Mouse (Mus musculus): ENCODE data around the gene Dppa5a. TPM values are rescaled to one million over a fixed set of nuclear protein-coding genes. Genes with fewer than 3 reads are reported as not detected.
A peak's percentile ranks its signal among the peaks of the same experiment; 100 is the strongest.
"Not testable (repeated sequence)": the region's sequence is repeated elsewhere in the genome, so short reads cannot be mapped to it uniquely, and the experiment has no call there.

Gene Dppa5a
- polyA plus RNA-seq, 1 experiment from 2014 or later, result not detected

- H3K27me3 ChIP-seq, result no peaks in the 10 kb centered on the region
- H3K4me2 ChIP-seq, result no peak overlapping the region
- no peaks in the 10 kb centered on the region for H3K36me3 ChIP-seq
- no peak overlapping the region for H3K27ac ChIP-seq
- no peak overlapping the region for H3K4me3 ChIP-seq (replicated peaks)
- H3K9ac ChIP-seq, result no peak overlapping the region
- no peaks in the 10 kb centered on the region for H3K4me1 ChIP-seq
- H3K9me3 ChIP-seq (replicated peaks), result no peaks in the 10 kb centered on the region
- ATAC-seq (replicated peaks; ENCODE audit: low FRiP score), result no peak
- WGBS, result 51% methylated on average over 2 of the region's 2 CpGs
Measured at GRCm38 (mm10) chr9:78360484-78360872, 7.5 kb downstream of the Dppa5a start.

GRCm38 (mm10) chr9:78359750-78360483, 8.1 kb downstream of the Dppa5a start:
- H3K4me1 ChIP-seq, result no peaks in the 10 kb centered on the region
- H3K36me3 ChIP-seq, result no peaks in the 10 kb centered on the region
- ATAC-seq (replicated peaks; ENCODE audit: low FRiP score), result no peak
- H3K9ac ChIP-seq, result no peak overlapping the region
- H3K4me3 ChIP-seq (replicated peaks), result no peak overlapping the region
- 83% methylated on average over 6 of the region's 6 CpGs for WGBS
- no peak overlapping the region for H3K4me2 ChIP-seq
- no peaks in the 10 kb centered on the region for H3K27me3 ChIP-seq
- no peaks in the 10 kb centered on the region for H3K9me3 ChIP-seq (replicated peaks)
- H3K27ac ChIP-seq, result no peak overlapping the region

GRCm38 (mm10) chr9:78358053-78358452, 9.9 kb downstream of the Dppa5a start:
- Histone ChIP-seq H3K9me3 (replicated peaks) (no peaks in the 10 kb centered on the region), H3K4me1 (0 out of 2 replicates have a peak, but pooled peaks cover 2% of the 10 kb centered on the region), H3K9ac (no peak overlapping the region), H3K4me3 (replicated peaks) (no peak overlapping the region), H3K4me2 (no peak overlapping the region), H3K27me3 (no peaks in the 10 kb centered on the region), H3K27ac (no peak overlapping the region), H3K36me3 (no peaks in the 10 kb centered on the region)
- ATAC-seq (replicated peaks; ENCODE audit: low FRiP score), result 0 out of 2 replicates have a peak, but pooled peaks have one; percentile 46
- 12% methylated on average over 9 of the region's 9 CpGs for WGBS

GRCm38 (mm10) chr9:78355611-78356010, 12.4 kb downstream of the Dppa5a start, which contains the start of gene Gsta2:
Gene Gsta2, minus strand, starts transcription at chr9:78355788.
- Histone ChIP-seq H3K9me3 (replicated peaks) (no peaks in the 10 kb centered on the region), H3K36me3 (no peaks in the 10 kb centered on the region), H3K4me3 (replicated peaks) (no peak within 1 kb of the TSS), H3K27ac (peak within 1 kb of the TSS; percentile 41), H3K4me1 (0 out of 2 replicates have a peak, but pooled peaks cover 2% of the 10 kb centered on the region), H3K9ac (no peak within 1 kb of the TSS), H3K27me3 (no peaks in the 10 kb centered on the region), H3K4me2 (no peak within 1 kb of the TSS)
- WGBS, result 89% methylated on average over 8 of the region's 8 CpGs
- ATAC-seq (replicated peaks; ENCODE audit: low FRiP score), result no peak

GRCm38 (mm10) chr9:78354665-78355578, 13.1 kb downstream of the Dppa5a start:
- Histone ChIP-seq H3K27ac (peak overlapping the region; percentile 41), H3K9me3 (replicated peaks) (no peaks in the 10 kb centered on the region), H3K4me1 (0 out of 2 replicates have a peak, but pooled peaks cover 2% of the 10 kb centered on the region), H3K27me3 (no peaks in the 10 kb centered on the region), H3K36me3 (no peaks in the 10 kb centered on the region), H3K4me2 (no peak overlapping the region), H3K4me3 (replicated peaks) (no peak overlapping the region), H3K9ac (no peak overlapping the region)
- WGBS, result 73% methylated on average over 11 of the region's 11 CpGs
- ATAC-seq (replicated peaks; ENCODE audit: low FRiP score), result 0 out of 2 replicates have a peak, but pooled peaks have one; percentile 40

DNA sequence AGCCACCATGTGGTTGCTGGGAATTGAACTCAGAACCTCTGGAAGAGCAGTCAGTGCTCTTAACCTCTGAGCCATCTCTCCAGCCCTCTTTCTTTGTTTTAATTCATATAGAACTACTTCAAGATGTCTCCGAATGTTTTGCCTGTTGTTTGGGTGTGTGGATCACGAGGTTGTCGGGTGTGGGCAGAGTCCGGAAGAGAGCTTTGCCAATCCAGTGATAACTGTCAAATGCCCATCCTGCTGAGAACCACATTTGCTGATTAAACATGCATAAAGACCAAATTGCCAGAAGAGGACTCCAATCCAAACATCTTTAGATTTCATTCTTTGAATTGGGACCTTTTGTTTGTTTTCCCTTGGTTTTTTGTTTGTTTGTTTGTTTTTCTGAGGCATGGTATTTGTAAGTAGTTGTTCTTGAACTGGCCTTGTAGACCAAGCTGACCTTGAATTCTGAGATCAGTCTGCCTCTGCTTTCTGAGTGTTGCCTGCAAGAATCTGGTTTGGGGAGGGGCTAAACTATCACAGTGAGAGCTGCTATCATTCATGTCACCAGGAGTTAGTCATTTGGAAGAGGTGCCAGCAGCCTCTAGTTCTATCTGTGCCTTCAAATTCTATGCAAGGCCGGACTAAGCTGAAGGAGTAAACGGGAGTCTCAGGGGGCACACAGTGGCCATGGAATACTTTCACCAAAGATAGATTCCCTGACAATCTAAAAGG, 16.3 kb downstream of the Dppa5a start:
- no peaks in the 10 kb centered on the region for H3K9me3 ChIP-seq (replicated peaks)
- 77% methylated on average over 6 of the region's 6 CpGs for WGBS
- H3K4me3 ChIP-seq (replicated peaks), result no peak overlapping the region
- no peak overlapping the region for H3K9ac ChIP-seq
- no peak for ATAC-seq (replicated peaks; ENCODE audit: low FRiP score)
- H3K27ac ChIP-seq, result no peak overlapping the region
- 0 out of 2 replicates have a peak, but pooled peaks cover 2% of the 10 kb centered on the region for H3K4me1 ChIP-seq
- no peaks in the 10 kb centered on the region for H3K36me3 ChIP-seq
- no peak overlapping the region for H3K4me2 ChIP-seq
- H3K27me3 ChIP-seq, result no peaks in the 10 kb centered on the region

- ATAC-seq (replicated peaks; ENCODE audit: low FRiP score); H3K9me3 ChIP-seq (replicated peaks); H3K9ac ChIP-seq; H3K36me3 ChIP-seq; H3K4me2 ChIP-seq; H3K27ac ChIP-seq; H3K4me3 ChIP-seq (replicated peaks); H3K27me3 ChIP-seq; H3K4me1 ChIP-seq: not testable (repeated sequence)
Measured at GRCm38 (mm10) chr9:78350007-78350406, 18.0 kb downstream of the Dppa5a start.

GRCm38 (mm10) chr9:78349141-78349540, 18.8 kb downstream of the Dppa5a start:
- not testable (repeated sequence) for H3K27ac ChIP-seq; ATAC-seq (replicated peaks; ENCODE audit: low FRiP score); H3K4me1 ChIP-seq; H3K4me2 ChIP-seq; H3K9ac ChIP-seq; H3K4me3 ChIP-seq (replicated peaks); H3K27me3 ChIP-seq; H3K9me3 ChIP-seq (replicated peaks); H3K36me3 ChIP-seq
- WGBS, result 88% methylated on average over 3 of the region's 3 CpGs

GRCm38 (mm10) chr9:78348206-78349004, 19.6 kb downstream of the Dppa5a start:
- H3K4me1 ChIP-seq; H3K9ac ChIP-seq; H3K36me3 ChIP-seq; H3K27me3 ChIP-seq; H3K4me3 ChIP-seq (replicated peaks); H3K4me2 ChIP-seq; H3K9me3 ChIP-seq (replicated peaks): not testable (repeated sequence)
- peak; percentile 58 for ATAC-seq (replicated peaks; ENCODE audit: low FRiP score)
- WGBS, result 65% methylated on average over 6 of the region's 6 CpGs
- H3K27ac ChIP-seq, result peak overlapping the region; percentile 67

GRCm38 (mm10) chr9:78347004-78347403, 21.0 kb downstream of the Dppa5a start:
- WGBS, result 60% methylated on average over 3 of the region's 3 CpGs
- ATAC-seq (replicated peaks; ENCODE audit: low FRiP score), result no peak
- Histone ChIP-seq H3K27ac (no peak overlapping the region), H3K4me1 (no peaks in the 10 kb centered on the region), H3K4me3 (replicated peaks) (no peak overlapping the region), H3K36me3 (no peaks in the 10 kb centered on the region), H3K9me3 (replicated peaks) (no peaks in the 10 kb centered on the region), H3K4me2 (no peak overlapping the region), H3K27me3 (no peaks in the 10 kb centered on the region), H3K9ac (no peak overlapping the region)

DNA sequence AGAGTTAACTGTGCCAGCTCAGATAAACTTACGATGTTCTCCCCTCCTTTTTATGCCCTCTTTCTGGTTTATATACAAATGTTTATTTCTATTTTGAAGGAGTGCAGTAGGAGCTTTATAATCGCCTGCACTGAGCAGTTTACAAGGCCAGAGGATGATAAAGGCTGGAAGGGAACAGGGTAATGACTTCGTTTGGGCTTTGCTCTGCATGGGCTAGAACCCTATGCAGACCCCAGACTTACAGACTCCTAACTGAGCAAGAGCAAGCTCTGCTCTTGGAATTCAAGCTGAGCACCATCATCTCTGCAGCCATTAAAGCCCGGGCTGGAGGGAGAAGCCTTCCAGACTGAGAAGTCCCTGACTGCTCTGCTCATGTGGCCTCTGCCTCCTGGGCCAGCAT, 22.7 kb downstream of the Dppa5a start:
- not testable (repeated sequence) for H3K27ac ChIP-seq; H3K36me3 ChIP-seq; H3K4me1 ChIP-seq; ATAC-seq (replicated peaks; ENCODE audit: low FRiP score); H3K4me2 ChIP-seq; H3K27me3 ChIP-seq; H3K9me3 ChIP-seq (replicated peaks); H3K4me3 ChIP-seq (replicated peaks); H3K9ac ChIP-seq
- WGBS, result 62% methylated on average over 4 of the region's 4 CpGs
